Mouse (Mus musculus) G1E (cell line): ENCODE results near the gene Cdh13.

Experiments used
- CTCF ChIP-seq: IDR thresholded peaks from 2 replicates; pipeline ENCODE4 v1.5.1; 2012; ENCODE audit warnings: low read depth, low read length, inconsistent platforms, mixed read lengths
- GATA1 ChIP-seq: IDR thresholded peaks from 2 replicates; pipeline ENCODE4 v1.6.1; 2012; ENCODE audit warnings: borderline replicate concordance, low read length, inconsistent platforms, mixed read lengths
- GATA2 ChIP-seq: IDR thresholded peaks from 2 replicates; pipeline ENCODE4 v1.6.1; 2012; ENCODE audit warnings: low read depth, low read length, inconsistent platforms, borderline replicate concordance
- POLR2AphosphoS5 ChIP-seq: IDR thresholded peaks from 2 replicates; pipeline ENCODE4 v1.6.1; 2012; ENCODE audit warnings: low read depth, low read length, inconsistent platforms; ENCODE audit not compliant: insufficient replicate concordance
- TAL1 ChIP-seq: conservative IDR thresholded peaks from 2 replicates; pipeline ENCODE4 v1.6.1; 2012; ENCODE audit warnings: low read depth, low read length, inconsistent platforms, mixed read lengths

DNA sequence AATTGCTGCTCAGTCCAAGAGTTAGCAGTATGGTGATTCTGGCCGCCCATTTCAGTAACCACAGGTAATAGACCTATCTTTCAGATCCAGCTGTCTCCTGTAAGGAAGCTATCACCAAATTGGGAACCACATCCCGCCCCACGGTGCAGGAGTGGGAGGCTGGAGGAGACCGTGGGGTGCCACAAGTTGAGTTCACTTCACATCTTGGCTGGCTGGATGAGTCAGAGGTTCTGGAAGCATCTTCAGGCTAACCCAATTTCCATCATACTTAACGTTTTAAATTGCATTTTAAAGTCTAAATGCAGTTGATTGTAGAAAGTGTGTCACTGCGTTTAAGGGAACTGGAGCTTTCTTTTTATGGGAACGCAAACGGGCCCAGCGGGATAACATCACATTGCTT lies 511.4 kb downstream of the Cdh13 start:
- TF ChIP-seq POLR2AphosphoS5 (no peak), CTCF (no peak), GATA1 (no peak), TAL1 (no peak), GATA2 (no peak)
